Mouse (Mus musculus) liver, embryonic 14.5 days (tissue): ENCODE measurements at regions not wholly inside any gene's neighbourhood (a gene's known extent, or its start where the extent isn't known, plus 50 kb on each side); places are given as distances from the start of the nearest gene placed in this dataset.

Experiments used
- ATAC-seq: fragments of 200-750 bp; cut with Nextera tagmentation; 2 replicates; pipeline ENCODE4 v1.8.0; 2017; ENCODE audit warnings: moderate number of reproducible peaks, mild to moderate bottlenecking, moderate library complexity; ENCODE audit not compliant: insufficient read depth
- DNase-seq, 3 experiments: peaks; one replicate each; pipeline ENCODE4 v3.0.0-alpha.2; 2012 to 2013; ENCODE audit warnings: low read depth in 3 of 3, low spot score in 3 of 3
- H3K27ac ChIP-seq: fragments of 300-500 bp; sonication (generic); 2 replicates; pipeline ENCODE4 v1.5.1; 2014; ENCODE audit warnings: moderate library complexity, mild to moderate bottlenecking, control low read depth, inconsistent platforms
- H3K27me3 ChIP-seq: fragments of 300-500 bp; sonication (generic); 2 replicates; pipeline ENCODE4 v1.6.1; 2014; ENCODE audit warnings: mild to moderate bottlenecking, low read length, moderate library complexity; ENCODE audit not compliant: control insufficient read depth, insufficient read depth
- H3K36me3 ChIP-seq: fragments of 300-500 bp; sonication (generic); replicated peaks from 2 replicates; pipeline ENCODE4 v1.6.1; 2014; ENCODE audit warnings: low read depth; ENCODE audit not compliant: control insufficient read depth, insufficient read depth
- H3K4me1 ChIP-seq, 2 experiments: fragments of 200-500 bp in 1 of 2; fragments of 300-500 bp in 1 of 2; sonication (generic) in 1 of 2; replicated peaks; 2 replicates each; pipeline ENCODE4 v1.6.1; 2012 to 2014; ENCODE audit warnings: antibody characterized with exemption in 1 of 2, inconsistent platforms in 1 of 2, low read length in 1 of 2; ENCODE audit not compliant: control insufficient read depth in 2 of 2, insufficient read depth in 2 of 2
- H3K4me2 ChIP-seq: fragments of 300-500 bp; sonication (generic); 2 replicates; pipeline ENCODE4 v1.6.1; 2014; ENCODE audit warnings: low read depth, mild to moderate bottlenecking, control low read depth, moderate library complexity
- H3K4me3 ChIP-seq, 2 experiments: fragments of 200-500 bp in 1 of 2; fragments of 300-500 bp in 1 of 2; sonication (generic) in 1 of 2; 2 replicates each; pipeline ENCODE4 v1.5.1; 2012 to 2014; ENCODE audit warnings: low read depth in 2 of 2, low read length in 2 of 2, mild to moderate bottlenecking in 2 of 2, control low read depth in 1 of 2, inconsistent platforms in 1 of 2, moderate library complexity in 1 of 2; ENCODE audit not compliant: insufficient read depth in 1 of 2
- H3K9ac ChIP-seq: fragments of 300-500 bp; sonication (generic); replicated peaks from 2 replicates; pipeline ENCODE4 v1.6.1; 2014; ENCODE audit warnings: mild to moderate bottlenecking, control low read depth, moderate library complexity
- H3K9me3 ChIP-seq: fragments of 300-500 bp; sonication (generic); 2 replicates; pipeline ENCODE4 v1.6.1; 2016; ENCODE audit warnings: low read length, mixed read lengths; ENCODE audit not compliant: control insufficient read depth
- CTCF ChIP-seq: IDR thresholded peaks from 2 replicates; pipeline ENCODE4 v1.5.1; 2016; ENCODE audit warnings: antibody characterized with exemption, low read depth, control low read depth
- EP300 ChIP-seq: IDR thresholded peaks from 2 replicates; pipeline ENCODE4 v1.6.1; 2016; ENCODE audit warnings: antibody characterized with exemption, low read depth
- WGBS: fragments of 180-500 bp; shearing (Covaris S2); extraction: QIAGEN DNeasy Blood & Tissue Kit; methylation state at CpG from one replicate; pipeline ENCODE4 v1.1.7; 2014; ENCODE audit not compliant: insufficient replicate concordance; 5-methylcytosine and 5-hydroxymethylcytosine counted together

GRCm38 (mm10) chr13:115725356-115725952, 584.0 kb downstream of the Isl1 start:
- no peaks in the 10 kb centered on the region for H3K9me3 ChIP-seq
- TF ChIP-seq EP300: no peak
- no peak for TF ChIP-seq CTCF
- H3K27me3 ChIP-seq: no peaks in the 10 kb centered on the region
- H3K4me3 ChIP-seq: no peak overlapping the region
- H3K9ac ChIP-seq: no peak overlapping the region
- no peaks in the 10 kb centered on the region for H3K4me1 ChIP-seq
- no peak overlapping the region for H3K27ac ChIP-seq
- no peak overlapping the region for H3K4me2 ChIP-seq
- ATAC-seq (no peak), DNase-seq (no peak)
- no peaks in the 10 kb centered on the region for H3K36me3 ChIP-seq
- 53% methylated on average over 5 of the region's 5 CpGs for WGBS

GRCm38 (mm10) chr13:115719276-115719675, 590.2 kb downstream of the Isl1 start:
- 69% methylated on average over 2 of the region's 2 CpGs for WGBS
- no peak overlapping the region for H3K9ac ChIP-seq
- no peak for TF ChIP-seq EP300
- no peak for TF ChIP-seq CTCF

GRCm38 (mm10) chr13:115718859-115719258, 590.6 kb downstream of the Isl1 start:
- no peaks in the 10 kb centered on the region for H3K4me1 ChIP-seq

More at GRCm38 (mm10) chr13:115719276-115719675, 590.2 kb downstream of the Isl1 start:
- H3K4me3 ChIP-seq: no peak overlapping the region
- H3K27me3 ChIP-seq: no peaks in the 10 kb centered on the region
- H3K36me3 ChIP-seq: no peaks in the 10 kb centered on the region
- H3K4me2 ChIP-seq: no peak overlapping the region
- no peaks in the 10 kb centered on the region for H3K9me3 ChIP-seq
- H3K4me1 ChIP-seq: no peaks in the 10 kb centered on the region
- DNase-seq (no peak), ATAC-seq (no peak)
- no peak overlapping the region for H3K27ac ChIP-seq

GRCm38 (mm10) chr13:115696197-115696596, 594.4 kb upstream of the Itga1 start:
- no peaks in the 10 kb centered on the region for H3K27me3 ChIP-seq
- no peak overlapping the region for H3K4me2 ChIP-seq
- TF ChIP-seq EP300: no peak
- no peak for DNase-seq
- H3K4me3 ChIP-seq: no peak overlapping the region
- 49% methylated on average over 2 of the region's 2 CpGs for WGBS
- no peaks in the 10 kb centered on the region for H3K36me3 ChIP-seq
- H3K27ac ChIP-seq: no peak overlapping the region
- H3K4me1 ChIP-seq: no peaks in the 10 kb centered on the region
- no peaks in the 10 kb centered on the region for H3K9me3 ChIP-seq
- no peak for ATAC-seq
- no peak overlapping the region for H3K9ac ChIP-seq

More at GRCm38 (mm10) chr13:115718859-115719258, 590.6 kb downstream of the Isl1 start:
- Histone ChIP-seq H3K9ac (no peak overlapping the region), H3K27ac (no peak overlapping the region), H3K4me3 (no peak overlapping the region), H3K27me3 (no peaks in the 10 kb centered on the region), H3K36me3 (no peaks in the 10 kb centered on the region), H3K9me3 (no peaks in the 10 kb centered on the region), H3K4me2 (no peak overlapping the region)
- ATAC-seq (no peak), DNase-seq (no peak)
- no peak for TF ChIP-seq CTCF
- TF ChIP-seq EP300: no peak
- WGBS: 50% methylated on average over 5 of the region's 5 CpGs

GRCm38 (mm10) chr13:115687426-115687825, 585.7 kb upstream of the Itga1 start:
- TF ChIP-seq EP300: no peak
- TF ChIP-seq CTCF: no peak

More at GRCm38 (mm10) chr13:115687426-115687825, 585.7 kb upstream of the Itga1 start:
- ATAC-seq (no peak), DNase-seq (no peak)
- Histone ChIP-seq H3K27me3 (no peaks in the 10 kb centered on the region), H3K4me2 (no peak overlapping the region), H3K36me3 (no peaks in the 10 kb centered on the region), H3K9me3 (no peaks in the 10 kb centered on the region), H3K9ac (no peak overlapping the region), H3K4me3 (no peak overlapping the region), H3K4me1 (no peaks in the 10 kb centered on the region), H3K27ac (no peak overlapping the region)
- 77% methylated on average over 4 of the region's 4 CpGs for WGBS
